Mouse (Mus musculus): Measurements from ENCODE around the gene Pars2. TPM values are rescaled to one million over a fixed set of nuclear protein-coding genes. Genes with fewer than 3 reads are reported as not detected.

Pars2 gene
- total and polyA plus RNA-seq, 2 experiments from 2014 or later = 9.9 to 13.6 TPM

GRCm38 (mm10) chr4:106676749-106677148, 25.9 kb downstream of the Pars2 start:
- no peaks in the 10 kb centered on the region for H3K9me3 ChIP-seq (ENCODE audit: low read length)
- no peak overlapping the region for H3K27ac ChIP-seq (ENCODE audit: low read depth, low read length)
- WGBS = 95% methylated on average over 5 of the region's 5 CpGs
- H3K36me3 ChIP-seq (ENCODE audit: insufficient read depth) = peaks cover 40% of the 10 kb centered on the region
- TF ChIP-seq CTCF (IDR thresholded peaks at IDR 0.05; ENCODE audit: low read depth) = no peak
- ATAC-seq = no peak
- no peak overlapping the region for H3K4me3 ChIP-seq (ENCODE audit: low read depth, low read length)
- H3K9ac ChIP-seq = no peak overlapping the region
- no peak for DNase-seq
- peaks cover 6% of the 10 kb centered on the region; the same call in 1 of the 2 replicates for H3K4me1 ChIP-seq (ENCODE audit: insufficient read depth)
- no peak overlapping the region for H3K4me2 ChIP-seq (ENCODE audit: low read depth)
- H3K27me3 ChIP-seq (ENCODE audit: insufficient read depth, low read length) = no peaks in the 10 kb centered on the region

DNA sequence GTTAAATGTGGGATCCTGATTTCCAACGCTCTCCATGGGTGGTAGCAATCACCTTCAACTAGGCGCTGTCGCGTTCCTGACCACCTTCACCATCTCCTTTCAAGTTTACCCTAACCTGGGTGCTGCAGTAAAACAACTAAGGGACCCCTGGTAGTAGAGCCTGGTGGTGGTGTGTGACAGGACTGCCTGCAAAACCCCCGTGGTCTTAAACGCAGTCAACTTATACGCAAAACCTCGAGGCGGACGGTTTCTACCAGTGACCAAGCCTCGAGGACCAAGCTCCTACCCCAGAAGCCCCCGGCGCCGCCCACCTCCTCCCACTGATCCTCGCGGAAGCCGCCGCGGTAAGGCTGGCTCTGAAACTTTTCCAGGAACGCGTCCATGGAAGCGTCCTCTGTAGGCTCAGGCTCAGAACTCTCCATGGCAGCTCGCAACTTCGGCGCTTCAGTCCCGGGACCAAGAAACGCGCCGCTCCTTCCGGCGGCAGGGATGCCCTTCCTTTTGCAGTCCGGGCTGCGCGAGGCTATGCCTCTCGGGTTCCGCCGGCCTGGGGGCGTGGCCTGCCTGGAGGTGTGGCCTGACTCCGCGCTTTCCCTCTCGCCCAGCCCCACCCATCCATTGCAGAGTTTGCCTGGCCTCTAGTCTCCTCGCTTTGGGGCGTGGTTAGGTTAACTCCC, 27.7 kb downstream of the Pars2 start, which contains the start of gene Ttc4:
Gene Ttc4 (minus strand): TSS at position 503 of the 677 bp plus-strand sequence.
- Histone ChIP-seq H3K4me3 (ENCODE audit: low read depth, low read length) (peak within 1 kb of the TSS; percentile 72), H3K27ac (ENCODE audit: low read depth, low read length) (no peak within 1 kb of the TSS; the same call in 1 of the 2 replicates), H3K9me3 (ENCODE audit: low read length) (no peaks in the 10 kb centered on the region), H3K27me3 (ENCODE audit: insufficient read depth, low read length) (no peaks in the 10 kb centered on the region), H3K9ac (peak within 1 kb of the TSS; percentile 62), H3K4me2 (ENCODE audit: low read depth) (peak within 1 kb of the TSS; percentile 76), H3K4me1 (ENCODE audit: insufficient read depth) (peaks cover 6% of the 10 kb centered on the region; the same call in 1 of the 2 replicates), H3K36me3 (ENCODE audit: insufficient read depth) (peaks cover 24% of the 10 kb centered on the region)
- peak; percentile 94 for DNase-seq
- TF ChIP-seq CTCF (IDR thresholded peaks at IDR 0.05; ENCODE audit: low read depth) = peak; percentile 17; the same call in 1 of the 2 replicates
- ATAC-seq = peak; percentile 99
- whole genome bisulfite sequencing = under 1% methylated on average over 43 of the region's 43 CpGs

DNA sequence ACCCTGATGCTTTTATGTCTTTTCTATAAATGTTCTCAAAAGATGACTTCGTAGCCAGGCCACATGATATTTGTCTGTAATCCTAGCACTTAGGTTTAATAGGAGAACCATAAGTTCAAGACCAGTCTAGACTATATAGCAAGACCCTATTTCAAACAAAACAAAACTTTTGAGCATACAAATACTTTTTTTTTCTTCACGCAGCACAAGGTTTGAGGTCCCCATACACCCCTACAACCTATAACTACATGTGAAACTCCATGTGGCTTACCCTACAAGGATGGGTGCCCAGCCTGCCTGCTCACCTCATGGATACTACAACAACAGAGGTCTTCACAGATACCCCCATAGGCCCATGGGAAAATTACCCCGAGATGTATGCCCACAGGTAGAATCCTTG, 28.3 kb downstream of the Pars2 start:
- Histone ChIP-seq H3K9me3 (ENCODE audit: low read length) (no peaks in the 10 kb centered on the region), H3K9ac (no peak overlapping the region), H3K4me3 (ENCODE audit: low read depth, low read length) (peak overlapping the region; percentile 72), H3K27me3 (ENCODE audit: insufficient read depth, low read length) (no peaks in the 10 kb centered on the region), H3K4me2 (ENCODE audit: low read depth) (peak overlapping the region; percentile 76), H3K4me1 (ENCODE audit: insufficient read depth) (peaks cover 6% of the 10 kb centered on the region; the same call in 1 of the 2 replicates), H3K36me3 (ENCODE audit: insufficient read depth) (peaks cover 20% of the 10 kb centered on the region), H3K27ac (ENCODE audit: low read depth, low read length) (no peak overlapping the region)
- 41% methylated on average over 3 of the region's 3 CpGs for WGBS
- no peak for TF ChIP-seq CTCF (IDR thresholded peaks at IDR 0.05; ENCODE audit: low read depth)
- DNase-seq (no peak), ATAC-seq (no peak)

DNA sequence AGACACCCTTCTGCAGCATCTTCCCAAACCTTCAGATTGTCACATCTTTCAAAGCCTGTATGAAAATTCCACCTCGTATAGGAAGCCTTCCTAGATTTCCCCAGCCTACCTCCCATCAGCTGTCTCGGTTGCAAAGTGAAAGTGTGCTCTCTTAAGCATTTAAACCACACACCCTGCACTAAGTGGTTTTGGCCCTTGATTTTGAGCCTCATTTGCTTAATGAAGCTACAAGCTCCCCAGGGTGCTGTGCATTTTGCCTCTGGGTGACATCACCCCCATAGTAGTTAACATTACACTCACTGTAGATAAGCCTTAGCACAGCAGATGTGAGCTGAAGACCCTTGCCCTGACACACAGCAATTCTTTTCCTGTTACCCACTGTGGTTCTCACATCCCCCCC, 30.1 kb downstream of the Pars2 start:
- Histone ChIP-seq H3K4me3 (ENCODE audit: low read depth, low read length) (no peak overlapping the region), H3K4me1 (ENCODE audit: insufficient read depth) (peaks cover 6% of the 10 kb centered on the region; the same call in 1 of the 2 replicates), H3K27me3 (ENCODE audit: insufficient read depth, low read length) (no peaks in the 10 kb centered on the region), H3K27ac (ENCODE audit: low read depth, low read length) (no peak overlapping the region), H3K9ac (no peak overlapping the region), H3K4me2 (ENCODE audit: low read depth) (no peak overlapping the region), H3K9me3 (ENCODE audit: low read length) (no peaks in the 10 kb centered on the region), H3K36me3 (ENCODE audit: insufficient read depth) (peaks cover 9% of the 10 kb centered on the region; the same call in 1 of the 2 replicates)
- DNase-seq (no peak), ATAC-seq (no peak)
- no peak for TF ChIP-seq CTCF (IDR thresholded peaks at IDR 0.05; ENCODE audit: low read depth)
- WGBS = 51% methylated on average over 2 of the region's 2 CpGs

DNA sequence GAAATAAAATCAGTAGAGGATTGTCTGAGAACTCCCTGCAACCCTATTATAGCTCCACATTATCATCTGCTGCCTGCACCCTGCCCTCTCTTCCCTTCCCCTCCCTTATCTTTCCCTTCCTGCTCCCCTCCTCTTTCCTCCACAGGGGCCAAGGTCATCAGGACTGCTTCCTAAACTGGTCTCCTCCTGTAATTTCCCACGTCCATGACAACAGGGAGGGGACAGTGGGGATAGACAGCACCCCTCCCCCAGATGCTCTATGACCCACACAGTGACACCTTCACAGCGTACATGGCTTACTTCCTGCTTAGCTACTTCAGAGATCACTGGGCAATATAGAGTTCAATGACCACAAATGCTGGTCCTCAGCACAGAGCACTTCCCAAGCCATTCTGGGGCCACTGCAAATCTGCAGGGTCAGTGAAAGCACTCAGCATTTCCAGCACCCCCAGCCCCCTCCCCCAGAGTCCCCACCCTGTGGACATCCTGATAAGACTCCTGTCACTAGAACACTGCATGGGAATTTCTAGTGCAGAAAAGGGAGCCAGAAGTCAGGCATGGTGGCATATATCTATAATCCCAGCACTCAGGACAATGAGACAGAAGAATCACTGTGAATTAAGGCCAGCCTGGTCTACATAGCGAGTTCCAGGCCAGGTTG, 37.9 kb downstream of the Pars2 start:
- H3K4me2 ChIP-seq (ENCODE audit: low read depth) = no peak overlapping the region
- H3K27ac ChIP-seq (ENCODE audit: low read depth, low read length) = no peak overlapping the region
- no peak for ATAC-seq
- H3K9ac ChIP-seq = no peak overlapping the region
- H3K27me3 ChIP-seq (ENCODE audit: insufficient read depth, low read length) = no peaks in the 10 kb centered on the region
- DNase-seq = no peak
- no peaks in the 10 kb centered on the region for H3K9me3 ChIP-seq (ENCODE audit: low read length)
- no peak for TF ChIP-seq CTCF (IDR thresholded peaks at IDR 0.05; ENCODE audit: low read depth)
- H3K4me1 ChIP-seq (ENCODE audit: insufficient read depth) = no peaks in the 10 kb centered on the region
- 52% methylated on average over 3 of the region's 3 CpGs for WGBS
- no peak overlapping the region for H3K4me3 ChIP-seq (ENCODE audit: low read depth, low read length)
- H3K36me3 ChIP-seq (ENCODE audit: insufficient read depth) = no peaks in the 10 kb centered on the region

DNA sequence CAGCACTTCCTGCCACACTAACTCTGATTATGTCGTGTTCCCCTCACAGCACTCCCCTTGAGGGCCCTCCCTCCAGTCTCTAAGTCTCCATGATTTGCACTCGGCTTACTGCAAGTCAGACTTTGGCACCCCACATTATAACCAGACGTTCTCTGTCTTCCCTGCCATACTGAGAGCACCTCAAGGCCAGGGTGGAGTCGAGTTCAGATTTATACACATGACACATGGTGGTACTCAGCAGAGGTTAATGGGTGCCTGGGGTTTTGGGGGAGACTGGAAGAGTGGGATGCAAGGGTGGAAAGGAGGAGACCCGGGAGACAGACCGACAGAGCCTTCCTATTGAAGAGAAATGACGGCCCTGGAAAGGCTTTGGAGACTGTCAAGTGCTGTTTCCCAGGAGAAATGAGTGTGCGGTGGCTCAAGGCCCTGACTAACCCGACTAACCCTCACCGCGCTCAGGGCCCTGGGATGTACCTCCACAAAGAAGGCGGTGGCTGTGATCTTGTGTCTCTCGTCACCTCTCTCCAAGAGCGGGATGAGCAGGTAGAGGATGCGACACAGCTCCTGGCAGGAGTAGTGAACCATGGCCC, 43.1 kb downstream of the Pars2 start:
- H3K4me2 ChIP-seq (ENCODE audit: low read depth) = no peak overlapping the region
- 85% methylated on average over 15 of the region's 15 CpGs for WGBS
- H3K9me3 ChIP-seq (ENCODE audit: low read length) = no peaks in the 10 kb centered on the region
- no peaks in the 10 kb centered on the region for H3K27me3 ChIP-seq (ENCODE audit: insufficient read depth, low read length)
- DNase-seq (no peak), ATAC-seq (no peak)
- no peak overlapping the region for H3K9ac ChIP-seq
- H3K4me3 ChIP-seq (ENCODE audit: low read depth, low read length) = no peak overlapping the region
- TF ChIP-seq CTCF (IDR thresholded peaks at IDR 0.05; ENCODE audit: low read depth) = no peak
- H3K4me1 ChIP-seq (ENCODE audit: insufficient read depth) = no peaks in the 10 kb centered on the region
- H3K27ac ChIP-seq (ENCODE audit: low read depth, low read length) = no peak overlapping the region
- no peaks in the 10 kb centered on the region for H3K36me3 ChIP-seq (ENCODE audit: insufficient read depth)

DNA sequence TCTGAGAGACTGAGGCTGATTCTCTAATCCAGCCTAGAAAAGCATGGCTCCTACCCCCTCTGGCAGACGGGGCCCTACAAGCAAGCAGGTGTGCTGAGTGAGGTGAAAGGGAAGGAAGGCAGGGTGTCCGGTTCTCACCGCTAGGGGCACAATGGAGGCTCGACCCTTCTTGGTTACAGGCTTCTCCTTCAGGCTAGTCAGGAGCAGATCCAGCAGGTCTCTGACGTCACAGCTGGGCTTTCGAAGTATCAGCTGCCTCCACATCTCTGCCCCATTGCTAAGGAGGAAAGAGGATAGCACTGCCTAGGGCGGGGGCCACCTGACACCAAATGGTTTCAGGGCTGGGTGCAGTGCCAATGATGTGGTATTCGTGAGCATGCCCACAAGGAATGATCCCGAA, 49.1 kb downstream of the Pars2 start:
- Histone ChIP-seq H3K36me3 (ENCODE audit: insufficient read depth) (no peaks in the 10 kb centered on the region), H3K4me3 (ENCODE audit: low read depth, low read length) (no peak overlapping the region), H3K4me2 (ENCODE audit: low read depth) (no peak overlapping the region), H3K4me1 (ENCODE audit: insufficient read depth) (peaks cover 29% of the 10 kb centered on the region), H3K9me3 (ENCODE audit: low read length) (no peaks in the 10 kb centered on the region), H3K27ac (ENCODE audit: low read depth, low read length) (peak overlapping the region; percentile 82; the same call in 1 of the 2 replicates), H3K27me3 (ENCODE audit: insufficient read depth, low read length) (no peaks in the 10 kb centered on the region), H3K9ac (no peak overlapping the region)
- ATAC-seq (no peak), DNase-seq (peak; percentile 29)
- 18% methylated on average over 9 of the region's 9 CpGs for WGBS
- peak; percentile 62 for TF ChIP-seq CTCF (IDR thresholded peaks at IDR 0.05; ENCODE audit: low read depth)
